Mouse (Mus musculus) embryonic facial prominence, embryonic 13.5 days (tissue): ENCODE data around the gene Mtr. TPM values are rescaled to one million over a fixed set of nuclear protein-coding genes. Genes with fewer than 3 reads are reported as not detected.

Experiments
- ATAC-seq: fragments of 200-750 bp; cut with Nextera tagmentation; 2 replicates; pipeline ENCODE4 v1.8.0; 2017; ENCODE audit warnings: low read depth; ENCODE audit not compliant: insufficient number of reproducible peaks, insufficient read depth, low FRiP score, low TSS enrichment
- H3K27ac ChIP-seq: fragments of 300-500 bp; sonication (generic); 2 replicates; pipeline ENCODE4 v1.5.1; 2015; ENCODE audit warnings: moderate library complexity, mild to moderate bottlenecking, inconsistent platforms
- H3K27me3 ChIP-seq: fragments of 300-500 bp; sonication (generic); 2 replicates; pipeline ENCODE4 v1.6.1; 2015; ENCODE audit warnings: mild to moderate bottlenecking, inconsistent platforms
- H3K36me3 ChIP-seq: fragments of 300-500 bp; sonication (generic); 2 replicates; pipeline ENCODE4 v1.6.1; 2015; ENCODE audit warnings: mild to moderate bottlenecking, inconsistent platforms
- H3K4me1 ChIP-seq: fragments of 300-500 bp; sonication (generic); 2 replicates; pipeline ENCODE4 v1.6.1; 2015; ENCODE audit warnings: inconsistent platforms
- H3K4me2 ChIP-seq: fragments of 300-500 bp; sonication (generic); 2 replicates; pipeline ENCODE4 v1.6.1; 2015; ENCODE audit warnings: moderate library complexity, mild to moderate bottlenecking, inconsistent platforms
- H3K4me3 ChIP-seq: fragments of 300-500 bp; sonication (generic); 2 replicates; pipeline ENCODE4 v1.5.1; 2015; ENCODE audit warnings: mild to moderate bottlenecking, inconsistent platforms
- H3K9ac ChIP-seq: fragments of 300-500 bp; sonication (generic); 2 replicates; pipeline ENCODE4 v1.6.1; 2015; ENCODE audit warnings: mild to moderate bottlenecking, inconsistent platforms
- H3K9me3 ChIP-seq: fragments of 300-500 bp; sonication (generic); 2 replicates; pipeline ENCODE4 v1.6.1; 2016; ENCODE audit warnings: inconsistent platforms
- WGBS: fragments of 180-500 bp; shearing (Covaris S2); methylation state at CpG from one replicate; pipeline ENCODE4 v1.1.7; 2015; ENCODE audit warnings: mixed read lengths; 5-methylcytosine and 5-hydroxymethylcytosine counted together
- polyA plus RNA-seq: library from polyadenylated mRNA; unstranded; fragments of >200 nt; fragmentation: Nextera tagmentation; extraction: Ambion mirVana; gene quantifications from 2 replicates; pipeline ENCODE4 v1.2.1, GENCODE M21; 2015

The Mtr gene
- polyA plus RNA-seq, 1 experiment from 2014 or later, result 15.5 TPM

- H3K4me3 ChIP-seq, result no peak overlapping the region
- peaks cover 76% of the 10 kb centered on the region for H3K36me3 ChIP-seq
- 87% methylated on average over 4 of the region's 4 CpGs for WGBS
- H3K9ac ChIP-seq, result no peak overlapping the region
- H3K27me3 ChIP-seq, result no peaks in the 10 kb centered on the region
- no peaks in the 10 kb centered on the region for H3K4me1 ChIP-seq
- no peak for ATAC-seq
- H3K4me2 ChIP-seq, result no peak overlapping the region
- no peaks in the 10 kb centered on the region for H3K9me3 ChIP-seq
- H3K27ac ChIP-seq, result no peak overlapping the region
Measured at GRCm38 (mm10) chr13:12228248-12228647, 29.7 kb downstream of the Mtr start.

GRCm38 (mm10) chr13:12227606-12228005 lies 30.3 kb downstream of the Mtr start:
- Histone ChIP-seq H3K9ac (no peak overlapping the region), H3K27me3 (no peaks in the 10 kb centered on the region), H3K36me3 (peaks cover 71% of the 10 kb centered on the region), H3K4me3 (no peak overlapping the region), H3K4me2 (no peak overlapping the region), H3K27ac (no peak overlapping the region), H3K4me1 (no peaks in the 10 kb centered on the region), H3K9me3 (no peaks in the 10 kb centered on the region)
- WGBS, result 75% methylated on average over 5 of the region's 5 CpGs
- ATAC-seq, result no peak

GRCm38 (mm10) chr13:12218603-12219002 lies 39.3 kb downstream of the Mtr start:
- WGBS, result 97% methylated on average over 14 of the region's 14 CpGs
- H3K4me2 ChIP-seq, result no peak overlapping the region
- no peaks in the 10 kb centered on the region for H3K9me3 ChIP-seq
- H3K9ac ChIP-seq, result no peak overlapping the region
- H3K4me1 ChIP-seq, result no peaks in the 10 kb centered on the region
- H3K4me3 ChIP-seq, result no peak overlapping the region
- H3K27ac ChIP-seq, result no peak overlapping the region
- ATAC-seq, result no peak
- H3K36me3 ChIP-seq, result peaks cover 73% of the 10 kb centered on the region
- H3K27me3 ChIP-seq, result no peaks in the 10 kb centered on the region

GRCm38 (mm10) chr13:12214922-12215321 lies 43.0 kb downstream of the Mtr start:
- Histone ChIP-seq H3K4me3 (no peak overlapping the region), H3K9me3 (no peaks in the 10 kb centered on the region), H3K27me3 (no peaks in the 10 kb centered on the region), H3K27ac (no peak overlapping the region), H3K36me3 (peaks cover 76% of the 10 kb centered on the region), H3K4me1 (no peaks in the 10 kb centered on the region), H3K4me2 (no peak overlapping the region), H3K9ac (no peak overlapping the region)
- 87% methylated on average over 5 of the region's 5 CpGs for WGBS
- no peak for ATAC-seq

GRCm38 (mm10) chr13:12211058-12211457 lies 46.9 kb downstream of the Mtr start:
- Histone ChIP-seq H3K9ac (no peak overlapping the region), H3K27ac (no peak overlapping the region), H3K4me2 (no peak overlapping the region), H3K36me3 (peaks cover 67% of the 10 kb centered on the region), H3K4me1 (no peaks in the 10 kb centered on the region), H3K9me3 (no peaks in the 10 kb centered on the region), H3K4me3 (no peak overlapping the region), H3K27me3 (no peaks in the 10 kb centered on the region)
- WGBS, result 60% methylated on average over 2 of the region's 2 CpGs
- ATAC-seq, result no peak

GRCm38 (mm10) chr13:12210023-12210762 lies 47.7 kb downstream of the Mtr start:
- WGBS, result 79% methylated on average over 10 of the region's 10 CpGs
- Histone ChIP-seq H3K27ac (no peak overlapping the region), H3K4me2 (no peak overlapping the region), H3K4me3 (no peak overlapping the region), H3K9me3 (no peaks in the 10 kb centered on the region), H3K27me3 (no peaks in the 10 kb centered on the region), H3K4me1 (no peaks in the 10 kb centered on the region), H3K36me3 (peaks cover 68% of the 10 kb centered on the region), H3K9ac (no peak overlapping the region)
- no peak for ATAC-seq

GRCm38 (mm10) chr13:12200372-12200771 lies 57.5 kb downstream of the Mtr start:
- no peak overlapping the region for H3K9ac ChIP-seq
- no peak for ATAC-seq
- H3K27ac ChIP-seq, result no peak overlapping the region
- H3K4me2 ChIP-seq, result no peak overlapping the region
- H3K36me3 ChIP-seq, result peaks cover 69% of the 10 kb centered on the region
- H3K27me3 ChIP-seq, result no peaks in the 10 kb centered on the region
- no peaks in the 10 kb centered on the region for H3K4me1 ChIP-seq
- H3K4me3 ChIP-seq, result no peak overlapping the region
- no peaks in the 10 kb centered on the region for H3K9me3 ChIP-seq
- 91% methylated on average over 5 of the region's 5 CpGs for WGBS

- no peak for ATAC-seq
- H3K4me3 ChIP-seq, result no peak overlapping the region
- H3K36me3 ChIP-seq, result peaks cover 71% of the 10 kb centered on the region
- H3K27ac ChIP-seq, result no peak overlapping the region
- no peaks in the 10 kb centered on the region for H3K27me3 ChIP-seq
- H3K4me2 ChIP-seq, result no peak overlapping the region
- WGBS, result 94% methylated on average over 2 of the region's 2 CpGs
- H3K9ac ChIP-seq, result no peak overlapping the region
- H3K4me1 ChIP-seq, result no peaks in the 10 kb centered on the region
- no peaks in the 10 kb centered on the region for H3K9me3 ChIP-seq
Measured at GRCm38 (mm10) chr13:12198486-12198885, 59.4 kb downstream of the Mtr start.

- no peak overlapping the region for H3K4me2 ChIP-seq
- H3K9me3 ChIP-seq, result no peaks in the 10 kb centered on the region
- H3K27ac ChIP-seq, result no peak overlapping the region
- ATAC-seq, result no peak
- 92% methylated on average over 4 of the region's 4 CpGs for WGBS
- H3K27me3 ChIP-seq, result no peaks in the 10 kb centered on the region
- H3K4me3 ChIP-seq, result no peak overlapping the region
- no peaks in the 10 kb centered on the region for H3K4me1 ChIP-seq
- H3K36me3 ChIP-seq, result peaks cover 83% of the 10 kb centered on the region
- no peak overlapping the region for H3K9ac ChIP-seq
Measured at GRCm38 (mm10) chr13:12196861-12197260, 61.1 kb downstream of the Mtr start.

GRCm38 (mm10) chr13:12196012-12196411 lies 61.9 kb downstream of the Mtr start:
- WGBS, result 96% methylated on average over 3 of the region's 3 CpGs
- no peak overlapping the region for H3K4me2 ChIP-seq
- H3K4me1 ChIP-seq, result no peaks in the 10 kb centered on the region
- no peaks in the 10 kb centered on the region for H3K9me3 ChIP-seq
- peaks cover 84% of the 10 kb centered on the region for H3K36me3 ChIP-seq
- H3K27me3 ChIP-seq, result no peaks in the 10 kb centered on the region
- no peak for ATAC-seq
- no peak overlapping the region for H3K9ac ChIP-seq
- no peak overlapping the region for H3K27ac ChIP-seq
- no peak overlapping the region for H3K4me3 ChIP-seq

- no peak for ATAC-seq
- H3K36me3 ChIP-seq, result peaks cover 80% of the 10 kb centered on the region
- 85% methylated on average over 12 of the region's 12 CpGs for WGBS
Measured at GRCm38 (mm10) chr13:12194942-12195662, 62.8 kb downstream of the Mtr start.

GRCm38 (mm10) chr13:12189219-12189618 lies 68.7 kb downstream of the Mtr start:
- no peak overlapping the region for H3K9ac ChIP-seq
- no peak overlapping the region for H3K27ac ChIP-seq
- H3K9me3 ChIP-seq, result no peaks in the 10 kb centered on the region
- H3K4me3 ChIP-seq, result no peak overlapping the region
- no peak overlapping the region for H3K4me2 ChIP-seq
- no peaks in the 10 kb centered on the region for H3K27me3 ChIP-seq
- no peaks in the 10 kb centered on the region for H3K4me1 ChIP-seq
- H3K36me3 ChIP-seq, result peaks cover 69% of the 10 kb centered on the region
- no peak for ATAC-seq
- WGBS, result 96% methylated on average over 11 of the region's 11 CpGs

More at GRCm38 (mm10) chr13:12194942-12195662, 62.8 kb downstream of the Mtr start:
- no peak overlapping the region for H3K4me2 ChIP-seq
- H3K9ac ChIP-seq, result no peak overlapping the region
- no peak overlapping the region for H3K27ac ChIP-seq
- no peaks in the 10 kb centered on the region for H3K9me3 ChIP-seq
- no peak overlapping the region for H3K4me3 ChIP-seq
- no peaks in the 10 kb centered on the region for H3K27me3 ChIP-seq
- no peaks in the 10 kb centered on the region for H3K4me1 ChIP-seq
